Mouse (Mus musculus) midbrain, embryonic 14.5 days (tissue): Measurements from ENCODE around the gene Cryge. TPM values are rescaled to one million over a fixed set of nuclear protein-coding genes. Genes with fewer than 3 reads are reported as not detected.
"Not testable (repeated sequence)": the region's sequence is repeated elsewhere in the genome, so short reads cannot be mapped to it uniquely, and the experiment has no call there.

ENCODE experiments used
- ATAC-seq: fragments of 200-750 bp; cut with Nextera tagmentation; 2 replicates; pipeline ENCODE4 v1.8.0; 2017; ENCODE audit warnings: moderate number of reproducible peaks, moderate library complexity; ENCODE audit not compliant: low FRiP score, low TSS enrichment
- DNase-seq: peaks from one replicate; pipeline ENCODE4 v3.0.0-alpha.2; 2015
- H3K27ac ChIP-seq: fragments of 300-500 bp; sonication (generic); replicated peaks from 2 replicates; pipeline ENCODE4 v1.5.1; 2014; ENCODE audit warnings: mild to moderate bottlenecking, low read depth, low read length, moderate library complexity
- H3K27me3 ChIP-seq: fragments of 300-500 bp; sonication (generic); 2 replicates; pipeline ENCODE4 v1.6.1; 2014; ENCODE audit warnings: low read length, control low read depth, mixed read lengths; ENCODE audit not compliant: control insufficient read depth, insufficient read depth
- H3K36me3 ChIP-seq: fragments of 300-500 bp; sonication (generic); 2 replicates; pipeline ENCODE4 v1.6.1; 2014; ENCODE audit warnings: low read length, control low read depth; ENCODE audit not compliant: control insufficient read depth, insufficient read depth
- H3K4me1 ChIP-seq: fragments of 300-500 bp; sonication (generic); 2 replicates; pipeline ENCODE4 v1.6.1; 2014; ENCODE audit warnings: mild to moderate bottlenecking, antibody characterized with exemption, low read length, control low read depth; ENCODE audit not compliant: control insufficient read depth, insufficient read depth
- H3K4me2 ChIP-seq: fragments of 300-500 bp; sonication (generic); 2 replicates; pipeline ENCODE4 v1.6.1; 2014; ENCODE audit warnings: mild to moderate bottlenecking, low read length, moderate library complexity
- H3K4me3 ChIP-seq: fragments of 300-500 bp; sonication (generic); replicated peaks from 2 replicates; pipeline ENCODE4 v1.5.1; 2014; ENCODE audit warnings: low read depth, low read length
- H3K9ac ChIP-seq: fragments of 300-500 bp; sonication (generic); replicated peaks from 2 replicates; pipeline ENCODE4 v1.6.1; 2014; ENCODE audit warnings: mild to moderate bottlenecking, low read length, moderate library complexity
- H3K9me3 ChIP-seq: fragments of 300-500 bp; sonication (generic); 2 replicates; pipeline ENCODE4 v1.6.1; 2016; ENCODE audit warnings: low read length, control low read depth, mixed read lengths; ENCODE audit not compliant: control insufficient read depth
- WGBS: fragments of 180-500 bp; shearing (Covaris S2); extraction: QIAGEN DNeasy Blood & Tissue Kit; methylation state at CpG from one replicate; pipeline ENCODE4 v1.1.7; 2014; 5-methylcytosine and 5-hydroxymethylcytosine counted together
- polyA plus RNA-seq: library from polyadenylated mRNA; unstranded; fragments of >200 nt; fragmentation: Nextera tagmentation; extraction: Ambion mirVana; gene quantifications from 2 replicates; pipeline ENCODE4 v1.2.1, GENCODE M21; 2014

Cryge gene
- not detected in 2 replicates for polyA plus RNA-seq

DNA sequence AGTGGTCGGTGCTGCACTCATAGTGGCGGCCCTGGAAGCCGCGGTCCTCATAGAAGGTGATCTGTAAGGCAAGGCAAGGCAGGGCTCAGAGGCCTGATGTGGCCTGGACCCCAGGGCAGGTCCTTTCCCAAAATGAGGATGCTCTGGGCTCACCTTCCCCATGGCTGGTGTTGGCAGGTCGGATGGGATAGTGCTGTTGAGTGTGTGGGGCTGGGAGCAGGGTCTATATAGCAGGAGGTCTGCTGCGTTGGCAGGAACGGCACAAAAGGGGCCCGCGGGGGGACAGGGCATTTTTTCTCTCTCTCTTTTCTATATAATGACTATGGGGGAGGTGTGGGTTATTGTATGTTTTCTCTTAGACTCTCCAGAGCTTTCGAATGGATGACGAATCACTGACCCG, at the start of gene Cryge:
Gene Cryge (minus strand): TSS at position 198 of the 400 bp plus-strand sequence.
- DNase-seq, H3K36me3 ChIP-seq, H3K4me1 ChIP-seq, H3K27ac ChIP-seq, H3K4me3 ChIP-seq, H3K4me2 ChIP-seq, H3K9me3 ChIP-seq, H3K27me3 ChIP-seq, H3K9ac ChIP-seq, ATAC-seq: not testable (repeated sequence)
- 64% methylated on average over 10 of the region's 12 CpGs for WGBS

GRCm38 (mm10) chr1:65096953-65097352, 46.0 kb upstream of the Cryge start:
- DNase-seq (no peak), ATAC-seq (no peak)
- Histone ChIP-seq H3K4me2 (no peak overlapping the region), H3K36me3 (no peaks in the 10 kb centered on the region), H3K4me3 (no peak overlapping the region), H3K9ac (no peak overlapping the region), H3K27ac (no peak overlapping the region), H3K9me3 (no peaks in the 10 kb centered on the region), H3K4me1 (no peaks in the 10 kb centered on the region), H3K27me3 (no peaks in the 10 kb centered on the region)
- WGBS = 87% methylated on average over 3 of the region's 3 CpGs

DNA sequence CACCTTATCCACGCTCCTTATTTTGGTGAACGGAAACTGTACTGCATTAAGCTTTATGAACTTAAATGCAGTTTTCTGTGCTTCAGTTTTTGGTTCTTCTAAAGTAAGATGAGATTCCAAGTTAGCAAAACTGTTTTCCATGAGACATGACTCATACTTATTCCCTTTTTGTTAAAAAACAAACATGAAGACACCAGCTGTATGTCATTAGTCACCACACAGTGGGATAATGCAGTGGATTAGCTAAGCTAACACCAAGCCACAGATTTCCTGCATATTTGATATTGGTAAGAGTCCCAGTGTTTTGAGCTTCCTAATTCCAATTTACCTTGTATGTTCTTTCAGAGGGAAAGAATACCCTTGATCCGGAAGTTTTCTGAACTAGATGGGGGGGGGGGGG, 40.6 kb upstream of the Cryge start:
- Histone ChIP-seq H3K4me1 (no peaks in the 10 kb centered on the region), H3K4me3 (no peak overlapping the region), H3K27me3 (no peaks in the 10 kb centered on the region), H3K27ac (no peak overlapping the region), H3K9me3 (no peaks in the 10 kb centered on the region), H3K9ac (no peak overlapping the region), H3K36me3 (no peaks in the 10 kb centered on the region), H3K4me2 (no peak overlapping the region)
- DNase-seq = no peak
- 93% methylated on average over 3 of the region's 3 CpGs for WGBS
- no peak for ATAC-seq

- no peak for DNase-seq
- H3K4me3 ChIP-seq = no peak overlapping the region
- H3K9ac ChIP-seq = no peak overlapping the region
- no peaks in the 10 kb centered on the region for H3K9me3 ChIP-seq
- H3K4me1 ChIP-seq = no peaks in the 10 kb centered on the region
- H3K27me3 ChIP-seq = no peaks in the 10 kb centered on the region
- no peaks in the 10 kb centered on the region for H3K36me3 ChIP-seq
- 85% methylated on average over 2 of the region's 2 CpGs for WGBS
- H3K4me2 ChIP-seq = no peak overlapping the region
- no peak for ATAC-seq
- H3K27ac ChIP-seq = no peak overlapping the region
Measured at GRCm38 (mm10) chr1:65090370-65090769, 39.4 kb upstream of the Cryge start.

GRCm38 (mm10) chr1:65088567-65089356, 37.8 kb upstream of the Cryge start:
- Histone ChIP-seq H3K4me3 (no peak overlapping the region), H3K4me1 (no peaks in the 10 kb centered on the region), H3K27ac (no peak overlapping the region), H3K9me3 (no peaks in the 10 kb centered on the region), H3K36me3 (no peaks in the 10 kb centered on the region), H3K27me3 (no peaks in the 10 kb centered on the region), H3K9ac (no peak overlapping the region), H3K4me2 (no peak overlapping the region)
- no peak for DNase-seq
- ATAC-seq = no peak
- WGBS = 87% methylated on average over 6 of the region's 6 CpGs

- Histone ChIP-seq H3K4me3 (no peak within 1 kb of the TSS), H3K9me3 (no peaks in the 10 kb centered on the region), H3K36me3 (no peaks in the 10 kb centered on the region), H3K9ac (no peak within 1 kb of the TSS), H3K27me3 (no peaks in the 10 kb centered on the region), H3K4me1 (no peaks in the 10 kb centered on the region), H3K27ac (no peak within 1 kb of the TSS), H3K4me2 (no peak within 1 kb of the TSS)
- 26% methylated on average over 7 of the region's 7 CpGs for WGBS
- peak; percentile 33 for DNase-seq
- no peak for ATAC-seq
Measured at GRCm38 (mm10) chr1:65082188-65082587, 31.2 kb upstream of the Cryge start, which contains the start of gene Crygb. Crygb (minus strand) TSS chr1:65082288.

- H3K4me1 ChIP-seq = no peaks in the 10 kb centered on the region
- H3K4me2 ChIP-seq = no peak overlapping the region
- H3K4me3 ChIP-seq = no peak overlapping the region
- H3K27ac ChIP-seq = no peak overlapping the region
- no peaks in the 10 kb centered on the region for H3K9me3 ChIP-seq
- no peaks in the 10 kb centered on the region for H3K27me3 ChIP-seq
- no peak overlapping the region for H3K9ac ChIP-seq
- H3K36me3 ChIP-seq = no peaks in the 10 kb centered on the region
- WGBS = 30% methylated on average over 5 of the region's 5 CpGs
- DNase-seq = peak; percentile 53
- no peak for ATAC-seq
Measured at GRCm38 (mm10) chr1:65075607-65076006, 24.7 kb upstream of the Cryge start.

- no peak within 1 kb of the TSS for H3K9ac ChIP-seq
- no peak within 1 kb of the TSS for H3K4me3 ChIP-seq
- H3K4me2 ChIP-seq = no peak within 1 kb of the TSS
- 65% methylated on average over 6 of the region's 6 CpGs for WGBS
- ATAC-seq = no peak
- H3K9me3 ChIP-seq = no peaks in the 10 kb centered on the region
- H3K27me3 ChIP-seq = no peaks in the 10 kb centered on the region
- no peaks in the 10 kb centered on the region for H3K4me1 ChIP-seq
- H3K36me3 ChIP-seq = no peaks in the 10 kb centered on the region
- DNase-seq = no peak
- no peak within 1 kb of the TSS for H3K27ac ChIP-seq
Measured at GRCm38 (mm10) chr1:65073589-65073988, 22.6 kb upstream of the Cryge start, which contains the start of gene Crygc. Crygc (minus strand) TSS chr1:65073689.

DNA sequence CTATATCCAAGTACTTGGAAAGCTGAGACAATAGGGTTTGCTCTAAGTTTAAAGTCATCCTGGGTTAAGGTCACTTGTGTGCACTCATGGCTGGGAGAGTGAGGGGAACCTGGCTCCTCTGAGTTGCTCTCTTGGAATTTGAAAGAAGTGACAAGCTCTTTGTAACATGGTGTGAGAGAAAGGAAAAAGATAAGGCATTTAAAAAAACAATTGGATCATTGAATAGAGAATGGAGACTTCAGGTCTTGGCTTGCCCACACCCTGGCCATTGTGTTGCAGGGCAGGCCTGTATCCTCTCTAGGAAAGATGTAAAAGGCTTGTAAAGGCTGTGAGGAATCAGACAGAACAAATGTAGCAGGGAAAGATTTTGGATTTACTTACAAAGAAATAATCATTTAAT, 16.9 kb upstream of the Cryge start:
- Histone ChIP-seq H3K27me3 (no peaks in the 10 kb centered on the region), H3K4me3 (no peak overlapping the region), H3K9me3 (no peaks in the 10 kb centered on the region), H3K4me1 (no peaks in the 10 kb centered on the region), H3K9ac (no peak overlapping the region), H3K27ac (no peak overlapping the region), H3K4me2 (no peak overlapping the region), H3K36me3 (no peaks in the 10 kb centered on the region)
- DNase-seq (no peak), ATAC-seq (no peak)
